Mouse (Mus musculus): ENCODE measurements around the gene Hist1h2bm. TPM values are rescaled to one million over a fixed set of nuclear protein-coding genes. Genes with fewer than 3 reads are reported as not detected.

Gene Hist1h2bm
- total RNA-seq, 2 experiments from 2014 or later: 123 to 641 TPM

Other genes with a start within 250 kb of the Hist1h2bm start
Only the 30 nearest of the 31 such genes appear.
- not detected in 2 replicates for gene Gm10065, start 242.6 kb upstream of the Hist1h2bm start, total RNA-seq (2014; fragmentation: Nextera tagmentation)
- not detected in 2 replicates for gene Gm10065, start 242.6 kb upstream of the Hist1h2bm start, total RNA-seq (2017)
- gene AK157302, start 226.8 kb upstream of the Hist1h2bm start, total RNA-seq (2014; fragmentation: Nextera tagmentation): 0.21 and 1.2 TPM in 2 replicates
- 1.1 TPM in 1 of 2 replicates, not detected in the other for gene AK157302, start 226.8 kb upstream of the Hist1h2bm start, total RNA-seq (2017)
- gene Gm11273, start 220.6 kb upstream of the Hist1h2bm start, total RNA-seq (2014; fragmentation: Nextera tagmentation): 7.3 and 7.9 TPM in 2 replicates
- gene Gm11273, start 220.6 kb upstream of the Hist1h2bm start, total RNA-seq (2017): 4.4 and 6.8 TPM in 2 replicates
- 10.9 TPM in 2 replicates for gene Zkscan8, start 190.9 kb upstream of the Hist1h2bm start, total RNA-seq (2014; fragmentation: Nextera tagmentation)
- 7.3 and 7.8 TPM in 2 replicates for gene Zkscan8, start 190.9 kb upstream of the Hist1h2bm start, total RNA-seq (2017)
- not detected in 2 replicates for gene Olfr1366, start 179.2 kb upstream of the Hist1h2bm start, total RNA-seq (2014; fragmentation: Nextera tagmentation)
- not detected in 2 replicates for gene Olfr1366, start 179.2 kb upstream of the Hist1h2bm start, total RNA-seq (2017)
- not detected in 2 replicates for gene Olfr1535, start 162.2 kb upstream of the Hist1h2bm start, total RNA-seq (2014; fragmentation: Nextera tagmentation)
- not detected in 2 replicates for gene Olfr1535, start 162.2 kb upstream of the Hist1h2bm start, total RNA-seq (2017)
- not detected in 2 replicates for gene Olfr1364, start 140.3 kb upstream of the Hist1h2bm start, total RNA-seq (2014; fragmentation: Nextera tagmentation)
- not detected in 2 replicates for gene Olfr1364, start 140.3 kb upstream of the Hist1h2bm start, total RNA-seq (2017)
- not detected in 2 replicates for gene Olfr1362, start 108.0 kb upstream of the Hist1h2bm start, total RNA-seq (2014; fragmentation: Nextera tagmentation)
- gene Olfr1362, start 108.0 kb upstream of the Hist1h2bm start, total RNA-seq (2017): not detected in 2 replicates
- not detected in 2 replicates for gene Olfr11, start 79.5 kb upstream of the Hist1h2bm start, total RNA-seq (2014; fragmentation: Nextera tagmentation)
- gene Olfr11, start 79.5 kb upstream of the Hist1h2bm start, total RNA-seq (2017): not detected in 2 replicates
- not detected in 2 replicates for gene Olfr1361, start 58.7 kb upstream of the Hist1h2bm start, total RNA-seq (2014; fragmentation: Nextera tagmentation)
- gene Olfr1361, start 58.7 kb upstream of the Hist1h2bm start, total RNA-seq (2017): not detected in 2 replicates
- not detected in 2 replicates for gene Olfr1360, start 44.6 kb upstream of the Hist1h2bm start, total RNA-seq (2014; fragmentation: Nextera tagmentation)
- gene Olfr1360, start 44.6 kb upstream of the Hist1h2bm start, total RNA-seq (2017): not detected in 2 replicates
- not detected in 2 replicates for gene Olfr1359, start 23.9 kb upstream of the Hist1h2bm start, total RNA-seq (2014; fragmentation: Nextera tagmentation)
- gene Olfr1359, start 23.9 kb upstream of the Hist1h2bm start, total RNA-seq (2017): not detected in 2 replicates
- gene Hist1h2bl, start 5.9 kb upstream of the Hist1h2bm start, total RNA-seq (2014; fragmentation: Nextera tagmentation): 210 and 236 TPM in 2 replicates
- 416 and 515 TPM in 2 replicates for gene Hist1h2bl, start 5.9 kb upstream of the Hist1h2bm start, total RNA-seq (2017)
- gene Hist1h2ai, start 5.6 kb upstream of the Hist1h2bm start, total RNA-seq (2014; fragmentation: Nextera tagmentation): 17.2 TPM in 1 of 2 replicates, not detected in the other
- 2,072 and 5,185 TPM in 2 replicates for gene Hist1h2ai, start 5.6 kb upstream of the Hist1h2bm start, total RNA-seq (2017)
- 4.5 TPM in 1 of 2 replicates, not detected in the other for gene Hist1h3h, start 4.4 kb upstream of the Hist1h2bm start, total RNA-seq (2014; fragmentation: Nextera tagmentation)
- 334 and 360 TPM in 2 replicates for gene Hist1h3h, start 4.4 kb upstream of the Hist1h2bm start, total RNA-seq (2017)
- 2.1 and 2.5 TPM in 2 replicates for gene Hist1h4j, start 13.0 kb downstream of the Hist1h2bm start, total RNA-seq (2014; fragmentation: Nextera tagmentation)
- 277 and 325 TPM in 2 replicates for gene Hist1h4j, start 13.0 kb downstream of the Hist1h2bm start, total RNA-seq (2017)
- gene Hist1h4k, start 28.5 kb downstream of the Hist1h2bm start, total RNA-seq (2014; fragmentation: Nextera tagmentation): 143 and 341 TPM in 2 replicates
- gene Hist1h4k, start 28.5 kb downstream of the Hist1h2bm start, total RNA-seq (2017): 2,272 and 2,398 TPM in 2 replicates
- 8.6 and 105 TPM in 2 replicates for gene Hist1h2ak, start 31.8 kb downstream of the Hist1h2bm start, total RNA-seq (2014; fragmentation: Nextera tagmentation)
- gene Hist1h2ak, start 31.8 kb downstream of the Hist1h2bm start, total RNA-seq (2017): 1,120 and 1,478 TPM in 2 replicates
- 168 and 218 TPM in 2 replicates for gene Hist1h2bn, start 32.1 kb downstream of the Hist1h2bm start, total RNA-seq (2014; fragmentation: Nextera tagmentation)
- gene Hist1h2bn, start 32.1 kb downstream of the Hist1h2bm start, total RNA-seq (2017): 1,437 and 1,878 TPM in 2 replicates
- gene Hist1h1b, start 58.6 kb downstream of the Hist1h2bm start, total RNA-seq (2014; fragmentation: Nextera tagmentation): 278 and 329 TPM in 2 replicates
- gene Hist1h1b, start 58.6 kb downstream of the Hist1h2bm start, total RNA-seq (2017): 1,634 and 1,715 TPM in 2 replicates
- 73.1 and 153 TPM in 2 replicates for gene Hist1h3i, start 61.3 kb downstream of the Hist1h2bm start, total RNA-seq (2014; fragmentation: Nextera tagmentation)
- gene Hist1h3i, start 61.3 kb downstream of the Hist1h2bm start, total RNA-seq (2017): 268 and 310 TPM in 2 replicates
- 8.9 TPM in 1 of 2 replicates, not detected in the other for gene Hist1h2an, start 65.2 kb downstream of the Hist1h2bm start, total RNA-seq (2014; fragmentation: Nextera tagmentation)
- 984 and 1,144 TPM in 2 replicates for gene Hist1h2an, start 65.2 kb downstream of the Hist1h2bm start, total RNA-seq (2017)
- 8.8 and 28.0 TPM in 2 replicates for gene Hist1h2bp, start 65.4 kb downstream of the Hist1h2bm start, total RNA-seq (2014; fragmentation: Nextera tagmentation)
- 41.2 and 55.0 TPM in 2 replicates for gene Hist1h2bp, start 65.4 kb downstream of the Hist1h2bm start, total RNA-seq (2017)
- gene Hist1h2bq, start 88.2 kb downstream of the Hist1h2bm start, total RNA-seq (2014; fragmentation: Nextera tagmentation): 261 and 279 TPM in 2 replicates
- 496 and 652 TPM in 2 replicates for gene Hist1h2bq, start 88.2 kb downstream of the Hist1h2bm start, total RNA-seq (2017)
- gene Hist1h2ao, start 88.4 kb downstream of the Hist1h2bm start, total RNA-seq (2014; fragmentation: Nextera tagmentation): 54.5 TPM in 1 of 2 replicates, not detected in the other
- gene Hist1h2ao, start 88.4 kb downstream of the Hist1h2bm start, total RNA-seq (2017): 38.4 TPM in 1 of 2 replicates, not detected in the other
- 72.5 and 88.1 TPM in 2 replicates for gene Hist1h4m, start 89.7 kb downstream of the Hist1h2bm start, total RNA-seq (2014; fragmentation: Nextera tagmentation)
- gene Hist1h4m, start 89.7 kb downstream of the Hist1h2bm start, total RNA-seq (2017): 1,782 and 2,792 TPM in 2 replicates
- 21.5 and 58.9 TPM in 2 replicates for gene Hist1h4n, start 110.2 kb downstream of the Hist1h2bm start, total RNA-seq (2014; fragmentation: Nextera tagmentation)
- 1,825 and 2,129 TPM in 2 replicates for gene Hist1h4n, start 110.2 kb downstream of the Hist1h2bm start, total RNA-seq (2017)
- gene Hist1h2ap, start 111.5 kb downstream of the Hist1h2bm start, total RNA-seq (2014; fragmentation: Nextera tagmentation): 38.3 and 85.3 TPM in 2 replicates
- 5,843 and 7,480 TPM in 2 replicates for gene Hist1h2ap, start 111.5 kb downstream of the Hist1h2bm start, total RNA-seq (2017)
- 243 and 249 TPM in 2 replicates for gene Hist1h2br, start 111.7 kb downstream of the Hist1h2bm start, total RNA-seq (2014; fragmentation: Nextera tagmentation)
- gene Hist1h2br, start 111.7 kb downstream of the Hist1h2bm start, total RNA-seq (2017): 665 and 823 TPM in 2 replicates
- 13.3 and 15.7 TPM in 2 replicates for gene Zfp184, start 223.1 kb downstream of the Hist1h2bm start, total RNA-seq (2014; fragmentation: Nextera tagmentation)
- gene Zfp184, start 223.1 kb downstream of the Hist1h2bm start, total RNA-seq (2017): 13.3 and 16.3 TPM in 2 replicates